Mouse (Mus musculus) hindbrain, embryonic 12.5 days (tissue): ENCODE results near the gene Myef2. TPM values are rescaled to one million over a fixed set of nuclear protein-coding genes. Genes with fewer than 3 reads are reported as not detected.
"Not testable (repeated sequence)": the region's sequence is repeated elsewhere in the genome, so short reads cannot be mapped to it uniquely, and the experiment has no call there.

Source experiments
- ATAC-seq: fragments of 200-750 bp; cut with Nextera tagmentation; 2 replicates; pipeline ENCODE4 v1.8.0; 2017; ENCODE audit warnings: moderate TSS enrichment; ENCODE audit not compliant: low FRiP score
- H3K27ac ChIP-seq: fragments of 300-500 bp; sonication (generic); 2 replicates; pipeline ENCODE4 v1.5.1; 2016; ENCODE audit warnings: mild to moderate bottlenecking
- H3K27me3 ChIP-seq: fragments of 300-500 bp; sonication (generic); 2 replicates; pipeline ENCODE4 v1.6.1; 2016; ENCODE audit warnings: mild to moderate bottlenecking
- H3K36me3 ChIP-seq: fragments of 300-500 bp; sonication (generic); 2 replicates; pipeline ENCODE4 v1.6.1; 2016; ENCODE audit warnings: mild to moderate bottlenecking
- H3K4me1 ChIP-seq: fragments of 300-500 bp; sonication (generic); 2 replicates; pipeline ENCODE4 v1.6.1; 2016
- H3K4me2 ChIP-seq: fragments of 300-500 bp; sonication (generic); replicated peaks from 2 replicates; pipeline ENCODE4 v1.6.1; 2016; ENCODE audit warnings: mild to moderate bottlenecking
- H3K4me3 ChIP-seq: fragments of 300-500 bp; sonication (generic); 2 replicates; pipeline ENCODE4 v1.5.1; 2016; ENCODE audit warnings: mild to moderate bottlenecking
- H3K9ac ChIP-seq: fragments of 300-500 bp; sonication (generic); 2 replicates; pipeline ENCODE4 v1.6.1; 2016; ENCODE audit warnings: mild to moderate bottlenecking, moderate library complexity
- H3K9me3 ChIP-seq: fragments of 300-500 bp; sonication (generic); replicated peaks from 2 replicates; pipeline ENCODE4 v1.6.1; 2016; ENCODE audit warnings: mild to moderate bottlenecking
- WGBS: fragments of 180-500 bp; shearing (Covaris S2); methylation state at CpG from one replicate; pipeline ENCODE4 v1.1.7; 2016; 5-methylcytosine and 5-hydroxymethylcytosine counted together
- polyA plus RNA-seq: library from polyadenylated mRNA; unstranded; fragments of >200 nt; fragmentation: Nextera tagmentation; extraction: Ambion mirVana; gene quantifications from 2 replicates; pipeline ENCODE4 v1.2.1, GENCODE M21; 2016

Myef2 gene
- polyA plus RNA-seq, 1 experiment from 2014 or later, result 229 TPM

- no peak for ATAC-seq
- H3K4me1 ChIP-seq, result peaks cover 18% of the 10 kb centered on the region
- H3K9me3 ChIP-seq, result no peaks in the 10 kb centered on the region
- H3K4me3 ChIP-seq, result peak overlapping the region; percentile 65
- H3K27ac ChIP-seq, result peak overlapping the region; percentile 93
- H3K4me2 ChIP-seq, result peak overlapping the region; percentile 66
- peak overlapping the region; percentile 94 for H3K9ac ChIP-seq
- 8% methylated on average over 4 of the region's 4 CpGs for WGBS
- no peaks in the 10 kb centered on the region for H3K27me3 ChIP-seq
- H3K36me3 ChIP-seq, result no peaks in the 10 kb centered on the region
Measured at GRCm38 (mm10) chr2:125122288-125122623, 1.2 kb downstream of the Myef2 start.

DNA sequence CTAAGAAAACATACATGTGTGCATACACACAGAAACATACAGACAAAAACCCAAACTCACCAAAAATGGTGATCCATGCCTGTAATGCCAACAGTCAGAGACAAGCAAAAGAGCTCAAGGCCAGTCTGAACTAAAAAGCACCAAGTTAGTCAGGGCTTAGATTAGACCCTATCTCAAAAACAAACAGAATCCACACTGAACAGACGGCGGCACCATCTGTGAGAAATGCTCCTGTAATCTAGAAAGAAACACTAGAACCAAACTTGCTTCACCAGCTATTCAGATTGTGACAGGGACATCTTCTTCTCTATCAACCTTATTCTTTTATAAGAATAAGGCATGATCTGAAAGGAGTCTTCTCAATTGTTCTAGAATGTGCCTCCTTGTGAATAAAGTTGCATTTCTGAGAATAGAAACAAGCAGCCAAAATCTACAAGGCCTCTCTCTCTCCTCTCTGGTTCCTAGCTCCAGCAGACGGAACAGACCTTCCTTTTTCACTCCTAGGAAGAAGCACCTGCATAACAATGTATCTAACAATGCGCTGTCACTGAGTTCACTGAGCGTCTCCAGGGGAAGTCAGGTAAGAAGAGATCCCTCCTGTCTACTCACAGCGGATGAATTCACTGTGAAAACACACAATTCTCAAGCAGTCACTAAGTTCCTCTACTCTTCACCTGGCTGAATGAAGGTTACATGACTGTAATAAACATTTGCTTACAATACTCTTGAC is 3.9 kb downstream of the Myef2 start:
- peaks cover 18% of the 10 kb centered on the region for H3K4me1 ChIP-seq
- 0 out of 2 replicates have a peak overlapping the region, but pooled peaks have one; percentile 11 for H3K4me2 ChIP-seq
- no peak for ATAC-seq
- H3K9ac ChIP-seq, result no peak overlapping the region
- H3K27ac ChIP-seq, result no peak overlapping the region
- no peaks in the 10 kb centered on the region for H3K27me3 ChIP-seq
- no peaks in the 10 kb centered on the region for H3K9me3 ChIP-seq
- 73% methylated on average over 6 of the region's 6 CpGs for WGBS
- H3K4me3 ChIP-seq, result no peak overlapping the region
- H3K36me3 ChIP-seq, result peaks cover 11% of the 10 kb centered on the region; the same call in 1 of the 2 replicates

- H3K36me3 ChIP-seq, result peaks cover 44% of the 10 kb centered on the region
- not testable (repeated sequence) for H3K27ac ChIP-seq, ATAC-seq, H3K9me3 ChIP-seq, H3K9ac ChIP-seq, H3K27me3 ChIP-seq, H3K4me1 ChIP-seq, H3K4me3 ChIP-seq, H3K4me2 ChIP-seq
- 88% methylated on average over 4 of the region's 4 CpGs for WGBS
Measured at GRCm38 (mm10) chr2:125106536-125106935, 16.9 kb downstream of the Myef2 start.

GRCm38 (mm10) chr2:125104491-125104890 is 19.0 kb downstream of the Myef2 start:
- not testable (repeated sequence) for H3K27me3 ChIP-seq, H3K4me2 ChIP-seq, H3K9me3 ChIP-seq, H3K4me1 ChIP-seq, H3K9ac ChIP-seq, ATAC-seq, H3K4me3 ChIP-seq, H3K27ac ChIP-seq
- 97% methylated on average over 13 of the region's 13 CpGs for WGBS
- H3K36me3 ChIP-seq, result peaks cover 50% of the 10 kb centered on the region

- H3K9me3 ChIP-seq, H3K27me3 ChIP-seq, H3K9ac ChIP-seq, H3K27ac ChIP-seq, ATAC-seq, H3K4me1 ChIP-seq, H3K4me2 ChIP-seq, H3K4me3 ChIP-seq: not testable (repeated sequence)
- WGBS, result 90% methylated on average over 3 of the region's 3 CpGs
- peaks cover 44% of the 10 kb centered on the region for H3K36me3 ChIP-seq
Measured at GRCm38 (mm10) chr2:125092123-125092522, 31.3 kb downstream of the Myef2 start.

DNA sequence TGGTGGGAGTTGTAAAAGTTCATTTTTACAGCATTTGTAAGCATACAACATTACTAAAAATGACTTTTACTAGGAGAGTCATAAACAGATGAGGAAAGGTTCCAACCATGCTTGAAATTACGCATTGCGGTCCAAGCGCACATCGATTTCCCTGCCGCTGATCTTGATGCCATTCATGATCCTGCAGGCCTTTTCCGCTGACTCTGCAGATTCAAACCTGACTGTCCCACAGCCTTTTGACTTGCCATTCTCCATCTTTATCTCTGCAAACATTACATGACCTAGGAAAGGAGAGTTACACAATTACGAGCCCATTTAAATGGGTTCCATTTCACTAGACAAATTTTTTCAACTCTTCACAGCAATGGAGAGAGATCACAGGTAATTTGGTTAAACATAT is 34.7 kb downstream of the Myef2 start:
- no peaks in the 10 kb centered on the region for H3K9me3 ChIP-seq
- no peak overlapping the region for H3K9ac ChIP-seq
- no peaks in the 10 kb centered on the region for H3K27me3 ChIP-seq
- no peaks in the 10 kb centered on the region for H3K4me1 ChIP-seq
- no peak overlapping the region for H3K4me3 ChIP-seq
- no peak overlapping the region for H3K27ac ChIP-seq
- H3K36me3 ChIP-seq, result peaks cover 40% of the 10 kb centered on the region
- no peak overlapping the region for H3K4me2 ChIP-seq
- 93% methylated on average over 7 of the region's 7 CpGs for WGBS
- no peak for ATAC-seq

DNA sequence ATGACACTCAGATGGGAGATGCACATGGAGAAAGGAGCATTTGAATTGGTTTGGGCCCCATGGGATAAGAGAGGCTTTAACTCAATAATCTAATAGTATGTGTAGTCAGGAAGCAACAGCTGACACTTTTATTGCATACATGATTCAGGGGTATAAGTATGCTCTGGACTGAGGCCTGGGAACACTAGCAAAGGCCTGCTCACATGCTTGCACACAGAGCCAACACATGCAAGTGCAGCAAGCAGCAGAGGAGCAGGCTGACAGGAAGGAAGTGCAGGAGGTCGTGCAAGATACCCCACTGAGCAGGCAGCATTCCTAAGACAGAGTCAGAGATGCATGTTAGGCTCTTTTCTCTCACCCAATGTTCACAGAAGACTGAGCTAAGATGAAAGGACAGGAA is 39.6 kb downstream of the Myef2 start:
- H3K4me3 ChIP-seq, result no peak overlapping the region
- no peak for ATAC-seq
- H3K4me1 ChIP-seq, result no peaks in the 10 kb centered on the region
- H3K36me3 ChIP-seq, result peaks cover 39% of the 10 kb centered on the region
- H3K9ac ChIP-seq, result no peak overlapping the region
- no peaks in the 10 kb centered on the region for H3K27me3 ChIP-seq
- no peaks in the 10 kb centered on the region for H3K9me3 ChIP-seq
- no peak overlapping the region for H3K27ac ChIP-seq
- 29% methylated on average over 1 of the region's 1 CpGs for WGBS
- H3K4me2 ChIP-seq, result no peak overlapping the region

GRCm38 (mm10) chr2:125073056-125073780 is 50.2 kb downstream of the Myef2 start:
- no peaks in the 10 kb centered on the region for H3K9me3 ChIP-seq
- no peak overlapping the region for H3K4me3 ChIP-seq
- no peak for ATAC-seq
- H3K4me1 ChIP-seq, result no peaks in the 10 kb centered on the region
- H3K27ac ChIP-seq, result no peak overlapping the region
- no peak overlapping the region for H3K4me2 ChIP-seq
- no peak overlapping the region for H3K9ac ChIP-seq
- no peaks in the 10 kb centered on the region for H3K36me3 ChIP-seq
- H3K27me3 ChIP-seq, result no peaks in the 10 kb centered on the region
- WGBS, result 83% methylated on average over 3 of the region's 3 CpGs

DNA sequence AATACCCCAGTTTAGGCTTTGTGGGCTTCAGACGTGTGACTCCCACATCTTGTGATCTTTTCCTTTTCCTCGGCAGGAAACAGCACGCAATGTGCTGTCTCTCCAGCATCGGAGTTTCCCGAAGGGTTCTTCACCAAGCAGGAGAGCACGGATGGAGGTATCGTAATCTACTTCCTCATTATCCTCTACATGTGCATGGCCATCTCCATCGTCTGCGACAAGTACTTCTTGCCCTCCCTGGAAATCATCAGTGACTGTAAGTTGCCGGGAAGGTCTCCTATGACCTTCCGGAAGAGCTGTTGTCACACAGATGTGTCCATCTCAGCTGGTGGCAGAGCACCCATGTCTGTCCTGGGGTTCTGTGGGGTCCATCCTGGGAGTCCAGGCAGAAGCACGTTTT is 54.8 kb downstream of the Myef2 start:
- no peak for ATAC-seq
- Histone ChIP-seq H3K27me3 (no peaks in the 10 kb centered on the region), H3K4me2 (no peak overlapping the region), H3K9me3 (no peaks in the 10 kb centered on the region), H3K4me1 (0 out of 2 replicates have a peak, but pooled peaks cover 3% of the 10 kb centered on the region), H3K27ac (no peak overlapping the region), H3K36me3 (no peaks in the 10 kb centered on the region), H3K9ac (no peak overlapping the region), H3K4me3 (no peak overlapping the region)
- WGBS, result 89% methylated on average over 12 of the region's 12 CpGs

- H3K4me1 ChIP-seq, result 0 out of 2 replicates have a peak, but pooled peaks cover 3% of the 10 kb centered on the region
- 75% methylated on average over 10 of the region's 10 CpGs for WGBS
- H3K27me3 ChIP-seq, result no peaks in the 10 kb centered on the region
- no peak within 1 kb of the TSS for H3K9ac ChIP-seq
- no peaks in the 10 kb centered on the region for H3K36me3 ChIP-seq
- no peaks in the 10 kb centered on the region for H3K9me3 ChIP-seq
- ATAC-seq, result peak; percentile 46; the same call in 1 of the 2 replicates
- no peak within 1 kb of the TSS for H3K4me2 ChIP-seq
- H3K27ac ChIP-seq, result no peak within 1 kb of the TSS
- no peak within 1 kb of the TSS for H3K4me3 ChIP-seq
Measured at GRCm38 (mm10) chr2:125067894-125068293, 55.6 kb downstream of the Myef2 start, which contains the start of gene Slc24a5. TSS of gene Slc24a5 (plus strand) at chr2:125068124.

- H3K9ac ChIP-seq, result no peak overlapping the region
- H3K4me3 ChIP-seq, result no peak overlapping the region
- no peak overlapping the region for H3K4me2 ChIP-seq
- 0 out of 2 replicates have a peak, but pooled peaks cover 3% of the 10 kb centered on the region for H3K4me1 ChIP-seq
- no peaks in the 10 kb centered on the region for H3K36me3 ChIP-seq
- H3K27ac ChIP-seq, result no peak overlapping the region
- no peaks in the 10 kb centered on the region for H3K9me3 ChIP-seq
- WGBS, result 91% methylated on average over 7 of the region's 7 CpGs
- no peak for ATAC-seq
- H3K27me3 ChIP-seq, result no peaks in the 10 kb centered on the region
Measured at GRCm38 (mm10) chr2:125067373-125067772, 56.1 kb downstream of the Myef2 start.

DNA sequence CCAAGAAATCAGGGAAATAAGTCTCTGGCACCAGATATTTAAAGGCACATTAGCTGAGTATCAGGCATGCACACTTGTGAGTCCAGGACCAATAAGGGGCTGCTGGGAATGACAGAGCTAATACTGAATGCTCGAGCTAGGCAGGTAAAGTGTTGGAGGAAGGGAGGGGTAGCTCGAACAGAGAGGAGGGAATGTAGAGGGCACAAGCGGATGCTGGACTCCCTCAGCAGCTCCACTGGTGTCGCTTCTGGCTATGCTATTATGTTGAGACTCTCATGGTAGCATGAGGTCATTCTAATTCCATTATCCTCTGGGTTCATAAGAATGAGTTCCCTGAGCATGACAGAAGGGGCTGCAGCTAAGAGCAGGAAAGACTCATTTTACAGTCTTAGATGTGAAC is 60.5 kb downstream of the Myef2 start:
- no peak for ATAC-seq
- H3K4me3 ChIP-seq, result no peak overlapping the region
- H3K9me3 ChIP-seq, result no peaks in the 10 kb centered on the region
- WGBS, result 64% methylated on average over 4 of the region's 4 CpGs
- no peak overlapping the region for H3K9ac ChIP-seq
- H3K36me3 ChIP-seq, result no peaks in the 10 kb centered on the region
- no peak overlapping the region for H3K4me2 ChIP-seq
- H3K4me1 ChIP-seq, result 0 out of 2 replicates have a peak, but pooled peaks cover 1% of the 10 kb centered on the region
- no peak overlapping the region for H3K27ac ChIP-seq
- H3K27me3 ChIP-seq, result no peaks in the 10 kb centered on the region
